Mouse (Mus musculus) urinary bladder, adult 18-20 months (tissue): ENCODE results near the gene Eln.
A peak's percentile ranks its signal among the peaks of the same experiment; 100 is the strongest.

Experiments
- DNase-seq, 2 experiments: peaks; one replicate each; pipeline ENCODE4 v3.0.0; 2022; ENCODE audit warnings: low spot score in 2 of 2, mixed read lengths in 2 of 2

The Eln gene

DNA sequence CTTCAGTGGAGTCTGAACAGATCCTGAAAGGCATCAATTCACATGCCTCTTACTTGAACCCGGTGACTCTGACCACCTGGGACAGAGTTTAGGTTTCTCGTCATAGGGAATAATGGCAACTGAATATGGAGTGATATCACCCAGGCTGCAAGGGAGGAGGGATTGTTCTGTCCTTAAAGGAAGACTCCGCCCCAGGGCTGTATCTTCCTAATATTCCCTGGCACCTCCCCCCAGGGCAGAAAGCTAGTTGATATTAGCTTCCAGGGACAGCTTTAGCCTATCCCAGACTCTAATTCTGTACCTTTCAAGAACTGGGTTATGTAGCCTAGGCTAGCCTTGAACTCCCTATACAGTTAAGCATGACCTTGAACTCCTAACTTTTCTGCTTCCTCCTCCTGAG is 2.1 kb downstream of the Eln start:
- DNase-seq = no peak

DNA sequence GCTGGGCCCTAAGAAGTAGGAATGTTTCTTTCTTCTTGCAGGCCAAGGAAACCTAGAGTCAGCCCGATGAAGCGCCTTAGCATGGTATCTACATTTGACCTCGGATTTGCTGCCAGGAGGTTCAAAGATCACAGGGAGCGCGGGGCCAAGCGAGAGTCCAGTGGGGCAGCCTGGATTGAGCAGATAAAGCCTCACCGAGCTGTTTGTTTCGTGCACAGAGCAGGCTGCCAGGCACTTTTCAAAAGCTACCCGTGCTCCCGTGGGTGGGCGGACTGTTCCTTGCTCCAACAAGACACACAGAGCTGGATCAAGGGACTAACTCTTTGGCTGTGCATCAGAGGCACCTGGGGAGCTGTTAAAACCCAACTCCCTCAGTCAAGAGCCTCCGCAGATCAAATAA is 3.1 kb downstream of the Eln start:
- DNase-seq = no peak

DNA sequence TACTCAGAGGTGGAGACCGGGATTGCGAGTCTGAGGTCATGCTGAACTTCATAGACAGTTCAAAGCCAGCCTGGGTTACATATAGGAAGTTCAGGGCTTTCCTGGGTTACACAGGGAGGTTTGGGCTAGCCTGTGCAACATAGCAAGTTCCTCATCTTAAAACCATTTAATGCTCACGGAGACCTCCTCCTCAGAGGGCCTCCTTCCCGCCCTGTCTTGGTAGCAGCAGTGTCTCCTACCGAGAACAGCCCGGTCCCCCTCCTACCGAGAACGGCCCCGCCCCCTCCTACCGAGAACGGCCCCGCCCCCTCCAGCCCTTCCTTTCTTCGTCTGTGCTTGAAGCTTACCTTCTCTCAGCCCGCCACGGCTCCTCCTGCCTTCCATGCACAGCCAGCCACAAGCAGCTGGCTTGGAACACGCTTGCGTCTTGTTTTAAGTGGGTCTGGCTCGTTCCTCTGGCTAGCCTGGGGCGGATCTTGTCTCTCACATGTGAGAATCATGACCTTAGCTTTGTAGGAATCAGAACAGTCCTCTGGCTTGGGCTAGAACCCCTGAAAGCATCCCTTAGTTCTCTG is 4.8 kb downstream of the Eln start:
- no peak for DNase-seq

DNA sequence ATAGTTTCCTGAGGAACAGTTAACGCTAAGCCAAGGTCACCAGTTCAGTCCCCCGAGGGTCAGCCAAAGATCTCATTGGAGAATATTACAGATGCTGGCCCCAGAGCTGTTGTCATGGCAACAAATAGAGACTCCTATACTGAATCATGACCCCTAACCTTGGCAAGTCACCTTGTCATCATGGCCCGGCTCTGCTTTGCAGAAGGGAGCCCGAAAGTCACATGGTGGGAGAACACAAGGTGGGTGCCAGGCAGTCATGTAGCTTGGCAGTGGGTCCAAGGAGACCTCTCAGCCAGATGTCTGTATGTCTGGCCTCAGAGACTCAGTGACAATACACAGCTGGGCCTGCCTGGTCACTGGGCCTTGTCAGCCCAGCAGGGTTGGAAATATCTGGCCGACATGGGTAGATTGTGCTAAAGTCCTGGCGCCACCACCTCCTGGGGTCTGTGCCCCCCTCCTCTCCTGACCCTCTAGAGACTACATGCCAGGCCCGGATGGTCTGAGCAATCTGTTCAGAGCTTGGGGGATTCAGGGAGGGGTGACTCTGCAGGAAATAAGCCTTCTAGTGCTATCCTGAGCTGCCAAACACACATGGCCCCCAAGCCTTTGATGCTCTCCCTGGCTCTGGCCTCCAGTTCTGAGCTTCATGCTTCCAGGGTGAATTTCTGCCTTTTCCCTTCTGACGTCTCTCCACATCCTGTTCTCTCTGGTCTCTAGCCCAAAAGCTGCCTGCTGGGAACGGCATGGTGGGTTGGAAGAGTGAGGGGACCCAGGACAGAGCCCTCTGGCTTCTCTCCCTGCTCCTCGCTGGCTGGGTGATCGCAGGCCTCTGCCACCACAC is 6.4 kb downstream of the Eln start:
- DNase-seq = peak in 1 of 2 experiments; percentile 47

DNA sequence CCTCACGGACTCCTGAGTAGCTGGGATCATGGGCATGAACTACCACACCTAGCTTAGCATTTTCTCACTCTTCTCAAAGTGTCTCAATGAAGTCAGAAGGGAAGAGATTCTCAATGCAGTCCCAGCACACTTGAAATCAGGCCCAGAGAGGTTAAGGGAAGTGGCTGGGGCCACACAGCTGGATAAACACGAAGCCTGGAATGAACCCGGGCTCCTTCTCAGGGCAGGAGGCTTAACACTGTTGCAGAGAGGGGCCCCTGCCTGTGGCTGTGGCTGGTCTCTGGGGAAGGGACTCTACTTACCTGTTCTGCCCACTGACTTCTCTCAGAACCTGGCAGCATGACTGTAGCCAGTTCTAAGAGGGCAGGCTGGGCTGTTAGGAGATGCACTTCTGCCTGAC is 7.2 kb downstream of the Eln start:
- no peak for DNase-seq

DNA sequence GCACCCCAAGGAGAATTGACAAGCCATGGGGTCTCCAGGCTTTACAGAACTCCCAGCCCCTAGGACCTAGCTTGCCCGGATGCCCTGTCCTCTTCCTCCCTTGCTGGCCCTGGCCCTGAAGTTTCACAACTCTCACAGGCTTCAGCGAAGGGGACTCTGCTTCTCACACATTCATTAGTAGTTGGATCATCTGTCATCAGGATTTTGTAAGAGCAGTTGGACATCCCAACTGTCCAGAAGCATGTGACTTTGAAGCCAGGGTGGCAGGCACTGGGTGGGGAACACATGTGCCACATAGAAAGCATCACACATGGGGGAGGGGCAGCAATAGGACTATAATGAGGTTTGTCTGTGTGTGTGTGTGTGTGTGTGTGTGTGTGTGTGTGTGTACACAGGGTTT is 12.2 kb downstream of the Eln start:
- no peak for DNase-seq

DNA sequence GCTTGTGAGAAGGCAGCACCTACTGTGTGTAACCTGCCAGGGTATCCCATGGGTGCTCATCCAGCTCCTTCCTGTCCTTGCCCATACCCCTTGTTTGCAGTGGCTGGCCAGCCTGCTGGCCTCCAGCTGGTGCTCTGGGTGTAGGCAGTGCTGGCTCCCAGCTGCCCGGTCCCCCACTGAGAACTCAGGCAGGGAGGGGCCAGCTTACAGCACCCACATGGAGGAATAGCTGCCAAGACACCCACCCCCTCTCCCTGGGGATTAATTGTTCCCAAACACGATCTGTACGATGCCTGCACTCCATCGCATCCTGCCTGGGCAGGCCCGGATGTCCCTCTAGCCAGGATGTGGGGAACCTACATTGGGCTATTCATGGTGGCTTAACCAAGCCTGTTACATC is 13.1 kb downstream of the Eln start:
- no peak for DNase-seq

DNA sequence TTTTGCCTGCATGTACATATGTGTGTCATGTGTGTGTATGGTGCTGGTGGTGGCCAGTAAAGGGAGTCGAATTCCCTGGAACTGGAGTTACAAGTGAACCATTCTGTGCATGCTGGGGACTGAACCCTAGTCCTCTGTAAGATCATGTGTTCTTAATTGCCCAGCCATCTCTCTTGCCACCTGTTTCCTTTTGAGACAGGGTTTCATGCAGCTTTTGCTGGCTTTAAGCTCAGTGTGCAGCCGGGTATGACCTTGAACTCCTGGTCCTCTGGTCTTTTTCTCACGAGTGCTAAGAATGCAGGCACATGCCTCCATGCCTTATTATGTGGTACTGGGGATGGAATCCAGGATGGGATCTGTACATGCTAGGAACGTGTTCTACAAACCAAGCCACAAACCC is 13.9 kb downstream of the Eln start:
- DNase-seq = no peak

DNA sequence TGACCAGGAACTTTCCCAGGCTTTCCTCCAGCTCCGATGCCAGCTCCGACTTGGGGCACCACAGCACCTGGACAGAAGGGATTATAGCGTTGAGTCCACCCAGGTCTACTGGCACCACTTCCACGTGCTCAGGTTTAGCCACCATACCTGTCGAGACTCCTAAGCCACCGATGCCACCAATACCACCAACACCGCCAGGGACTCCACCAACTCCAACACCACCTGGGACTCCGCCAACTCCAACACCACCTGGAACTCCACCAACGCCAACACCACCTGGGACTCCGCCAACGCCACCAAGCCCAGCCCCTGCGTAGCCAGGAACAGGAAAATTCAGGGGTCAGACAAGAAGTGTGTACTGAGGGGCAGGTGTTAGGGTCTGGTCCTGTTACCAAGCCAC is 18.0 kb downstream of the Eln start:
- no peak for DNase-seq

DNA sequence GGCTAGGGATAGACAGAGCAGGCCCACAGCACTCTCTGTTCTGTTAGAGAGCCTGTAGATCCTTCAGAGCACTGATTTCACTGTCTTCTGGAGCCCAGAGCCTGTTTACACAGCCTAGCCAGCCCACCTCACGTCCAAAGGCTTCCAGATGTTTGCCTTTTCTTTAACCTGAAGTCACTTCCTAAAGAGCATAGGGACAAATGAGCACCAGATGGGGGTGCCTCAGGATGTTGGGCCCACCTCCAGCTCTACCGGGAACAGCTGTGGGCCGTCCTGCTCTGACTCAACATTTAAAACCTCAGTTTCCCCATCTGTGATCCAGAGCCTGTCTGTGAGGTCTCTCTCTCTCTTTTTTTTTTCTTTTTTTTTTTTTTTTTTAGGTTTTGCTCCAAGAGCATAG is 18.6 kb downstream of the Eln start:
- no peak for DNase-seq

DNA sequence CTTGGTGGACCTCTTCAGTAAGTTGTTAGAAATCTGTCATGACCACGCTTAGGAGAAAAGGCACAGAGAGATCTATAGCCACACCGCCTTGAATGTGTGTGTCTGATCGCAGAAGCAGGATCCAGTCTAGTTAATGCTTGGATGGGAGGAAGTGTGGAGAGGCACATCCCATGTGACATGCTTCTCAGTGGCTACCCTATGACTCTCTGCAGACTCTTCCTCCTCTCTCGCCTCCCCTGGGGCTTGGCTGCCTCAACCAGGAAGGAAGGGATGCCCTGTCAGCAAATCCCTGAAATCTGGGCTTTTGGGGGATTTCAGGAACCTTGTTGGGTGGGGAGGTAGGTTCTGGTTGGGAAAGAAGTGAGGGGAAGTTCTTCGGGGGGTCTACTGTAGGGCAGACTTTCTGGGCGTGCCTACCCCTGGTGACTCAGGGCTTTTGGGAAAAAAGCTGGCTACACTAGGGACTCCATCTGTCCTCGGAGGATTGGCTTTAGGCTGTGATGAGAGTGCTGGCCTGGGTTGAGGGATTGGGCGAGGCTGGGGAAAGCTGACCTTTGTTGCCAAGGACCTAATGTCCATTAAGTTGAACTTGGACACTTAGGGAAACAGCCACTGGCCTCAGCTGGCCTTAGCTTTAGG is 20.0 kb downstream of the Eln start:
- DNase-seq = no peak

DNA sequence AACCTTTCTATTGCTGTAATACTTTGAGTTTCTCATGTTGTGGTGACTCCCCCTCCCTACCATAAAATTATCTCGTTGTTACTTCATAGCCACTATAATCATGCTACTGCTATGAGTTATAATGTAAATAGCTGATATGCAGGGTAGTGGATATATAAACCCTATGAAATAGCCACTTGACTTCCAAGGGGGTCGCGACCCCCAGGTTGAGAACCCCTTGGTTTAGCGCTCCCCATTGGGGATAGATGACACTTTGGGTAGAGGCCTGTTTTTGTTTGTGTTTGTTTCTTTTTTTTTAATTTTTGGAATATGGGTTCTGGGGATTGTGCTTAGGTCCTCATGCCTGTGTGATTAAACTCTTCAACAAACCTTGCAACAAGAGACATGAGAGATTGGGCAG is 21.8 kb downstream of the Eln start:
- no peak for DNase-seq

DNA sequence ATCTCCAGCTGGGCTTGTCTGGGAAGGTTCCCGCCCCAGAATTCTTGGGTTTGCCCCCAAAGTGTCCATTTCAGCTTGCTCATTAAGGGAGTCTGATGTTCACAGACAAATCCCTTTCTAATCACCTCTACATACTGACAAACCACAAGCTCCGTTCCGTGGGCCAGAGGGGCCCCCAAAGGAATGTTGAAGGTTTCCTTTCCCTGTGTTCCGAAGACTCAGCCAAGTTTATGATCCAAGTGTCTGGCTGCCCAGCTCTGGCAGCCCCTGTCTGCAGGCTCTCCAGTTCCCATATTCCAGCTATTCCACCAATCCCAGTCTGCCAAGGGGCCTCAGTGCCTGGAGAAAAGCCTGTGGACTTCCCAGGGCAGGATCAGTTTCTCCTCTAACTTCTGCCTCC is 27.1 kb downstream of the Eln start:
- no peak for DNase-seq

DNA sequence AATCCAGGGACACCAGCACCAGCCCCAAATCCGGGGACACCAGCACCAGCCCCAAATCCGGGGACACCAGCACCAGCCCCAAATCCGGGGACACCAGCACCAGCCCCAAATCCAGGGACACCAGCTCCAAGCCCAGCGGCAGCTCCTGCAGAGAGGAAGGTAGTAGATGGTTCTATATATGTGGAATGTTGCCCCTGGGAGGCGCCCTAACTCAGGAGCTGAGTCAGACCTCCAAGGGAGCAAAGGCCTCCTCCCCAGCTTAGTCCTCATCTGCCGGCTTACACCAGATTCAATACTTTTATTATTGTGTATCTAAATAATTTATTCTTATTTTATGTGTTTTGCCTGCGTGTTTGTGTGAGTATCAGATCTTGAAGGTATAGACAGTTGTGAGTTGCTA is 36.0 kb downstream of the Eln start:
- no peak for DNase-seq

DNA sequence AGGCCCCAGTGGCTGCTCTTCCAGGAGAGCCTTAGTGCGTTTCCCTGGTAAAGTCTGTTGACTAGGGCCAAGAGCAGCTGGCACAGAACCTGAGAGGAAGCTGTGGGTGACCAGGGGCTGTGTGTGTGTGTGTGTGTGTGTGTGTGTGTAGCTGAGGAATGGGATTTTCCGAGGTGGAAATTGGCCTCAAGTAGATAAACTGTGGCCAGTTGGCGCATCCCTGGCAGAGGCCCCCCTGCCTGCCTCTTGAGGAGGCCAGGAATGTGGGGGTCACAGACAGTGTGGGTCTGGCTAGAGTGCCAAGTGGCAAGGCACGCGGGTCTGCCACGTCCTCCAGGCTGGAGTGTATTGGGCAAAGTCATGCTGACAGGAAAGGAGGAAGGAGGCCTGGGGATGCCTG is 37.8 kb downstream of the Eln start:
- DNase-seq = no peak

DNA sequence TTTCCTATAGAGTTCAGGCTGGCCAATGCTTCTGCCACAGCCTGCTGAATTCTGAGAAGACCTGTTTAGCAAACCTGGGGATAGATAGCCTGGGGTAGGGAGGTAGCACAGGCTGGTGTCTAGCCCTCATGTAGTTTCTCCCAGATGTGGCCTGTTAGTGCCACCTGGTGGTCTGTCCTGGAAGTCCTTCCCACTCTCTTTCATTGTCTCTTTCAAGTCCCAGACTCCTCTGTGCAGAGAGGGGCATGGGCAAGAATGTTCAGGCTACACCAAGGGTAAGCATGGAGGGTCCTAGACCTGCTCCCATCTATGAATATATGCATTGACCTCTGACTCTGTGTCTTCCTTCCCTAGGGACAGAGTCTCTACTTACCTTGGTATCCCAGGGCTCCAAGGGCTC is 43.0 kb downstream of the Eln start:
- DNase-seq = peak; percentile 51 to 69

DNA sequence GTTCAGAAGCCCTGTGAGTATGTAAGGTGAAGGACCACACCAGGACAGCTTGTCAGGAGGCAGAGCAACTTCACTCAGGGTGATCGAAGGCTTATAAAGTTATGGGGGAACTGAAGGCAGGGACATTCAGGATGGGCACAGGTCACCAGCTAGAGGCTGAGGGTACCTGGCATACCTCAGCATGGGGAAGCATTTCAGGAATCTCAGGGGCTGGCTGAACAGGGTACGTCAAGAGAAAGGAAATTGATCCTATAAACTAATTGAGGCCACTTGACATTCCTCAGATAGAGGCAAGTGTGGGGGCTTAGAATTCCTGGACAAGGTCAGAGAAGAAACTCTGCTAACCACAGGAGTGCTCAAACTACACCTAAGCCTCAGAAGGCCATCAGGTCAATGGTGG is 51.6 kb downstream of the Eln start:
- no peak for DNase-seq

DNA sequence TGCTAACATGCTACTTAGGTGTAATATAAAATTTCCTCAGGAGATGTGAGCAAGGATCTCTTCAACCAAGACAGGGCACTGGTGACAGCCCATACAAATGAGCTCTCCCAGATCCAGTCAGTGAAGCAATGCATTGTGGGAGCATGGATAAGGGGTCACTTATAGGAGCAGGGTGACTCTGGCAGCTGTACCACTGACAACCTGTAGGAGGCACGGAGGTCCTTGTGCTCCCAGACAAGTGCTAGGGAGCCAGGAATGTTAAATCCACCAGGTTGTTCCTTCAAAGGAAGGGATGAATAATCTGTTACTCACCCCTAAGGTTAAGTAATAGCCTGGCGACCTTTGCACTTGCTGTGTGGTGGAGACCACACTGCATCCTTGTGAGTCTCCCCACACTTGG is 52.0 kb downstream of the Eln start:
- no peak for DNase-seq

DNA sequence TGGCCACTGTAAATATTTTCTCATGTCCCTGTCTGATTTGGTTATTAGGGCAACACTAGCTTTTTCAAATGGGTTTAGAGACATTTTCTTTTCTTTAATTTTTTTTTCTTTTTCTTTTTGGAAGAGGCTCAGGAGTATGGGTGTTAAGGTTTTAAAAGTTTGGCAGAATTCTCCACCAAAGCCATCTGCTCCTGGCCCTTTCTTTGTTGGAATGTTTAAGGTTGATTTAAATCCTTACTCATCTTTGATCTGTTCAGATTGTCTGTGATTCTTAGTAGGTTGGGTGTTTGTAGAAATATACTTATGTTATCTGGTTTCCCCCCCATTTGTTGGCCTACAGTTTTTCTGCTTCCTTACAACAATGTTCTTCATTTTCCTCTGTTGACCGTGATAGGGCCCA is 54.4 kb downstream of the Eln start:
- no peak for DNase-seq

DNA sequence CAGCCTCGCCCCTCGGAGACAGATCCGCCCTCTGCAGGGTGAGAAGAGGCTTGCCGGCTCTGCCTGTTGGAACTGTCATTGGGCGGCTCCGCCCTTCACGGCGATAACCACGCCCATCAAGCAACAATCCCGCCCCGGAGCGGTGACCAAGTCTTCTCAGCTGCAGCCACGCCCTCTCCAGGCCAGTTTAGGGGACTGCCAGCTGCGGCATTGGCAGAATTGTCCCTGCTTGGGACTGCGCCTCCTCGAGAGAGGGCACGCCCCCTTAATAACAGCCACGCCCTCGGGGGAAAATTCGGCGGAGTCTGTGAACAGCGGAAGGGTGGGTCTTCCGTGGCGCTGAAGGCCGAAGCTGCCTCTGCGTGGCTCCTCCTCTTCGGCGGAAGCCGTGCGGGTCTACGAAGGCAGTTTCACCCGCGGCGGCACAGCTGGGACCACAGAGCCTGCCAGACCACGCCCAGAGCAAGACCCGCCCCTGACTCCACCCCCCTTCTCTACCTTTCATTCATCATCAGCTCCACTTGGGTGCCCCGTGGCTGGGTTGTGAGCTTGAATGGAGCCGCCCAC is 58.3 kb downstream of the Eln start:
- DNase-seq = peak; percentile 99

DNA sequence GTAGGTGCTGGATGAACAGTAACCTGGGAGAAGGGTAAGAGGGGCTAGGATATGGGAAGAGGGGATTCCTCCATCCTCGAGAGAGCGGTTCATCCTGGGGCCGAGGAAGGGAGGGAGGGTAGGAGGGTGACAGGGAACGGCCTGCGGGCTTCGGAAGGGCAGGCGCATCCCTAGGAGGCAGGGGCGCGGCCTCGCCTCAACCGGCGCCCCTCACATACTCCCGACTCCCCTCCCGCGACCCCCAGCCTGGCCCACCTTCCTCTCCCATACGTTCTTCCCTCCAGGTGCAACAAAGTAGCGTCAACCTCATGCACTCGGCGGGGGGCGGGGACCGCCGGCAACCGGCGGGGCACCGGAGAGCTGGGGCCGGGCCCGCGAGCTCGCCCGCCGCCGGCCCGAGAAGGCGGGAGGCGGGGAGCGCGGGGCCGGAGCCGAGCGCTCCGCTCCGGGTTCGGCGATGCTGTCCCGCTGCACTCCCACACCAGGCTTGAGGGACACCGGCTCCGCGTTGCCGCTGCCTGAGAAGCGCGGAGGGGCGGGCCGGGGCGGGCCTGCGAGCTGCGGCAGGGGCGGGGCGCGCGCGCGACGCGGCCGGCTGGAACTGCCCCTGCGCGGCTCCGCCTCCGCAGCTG is 58.9 kb downstream of the Eln start, which contains the start of gene Limk1:
Limk1 (minus strand) TSS at position 513 of the 632 bp plus-strand sequence.
- DNase-seq = no peak

DNA sequence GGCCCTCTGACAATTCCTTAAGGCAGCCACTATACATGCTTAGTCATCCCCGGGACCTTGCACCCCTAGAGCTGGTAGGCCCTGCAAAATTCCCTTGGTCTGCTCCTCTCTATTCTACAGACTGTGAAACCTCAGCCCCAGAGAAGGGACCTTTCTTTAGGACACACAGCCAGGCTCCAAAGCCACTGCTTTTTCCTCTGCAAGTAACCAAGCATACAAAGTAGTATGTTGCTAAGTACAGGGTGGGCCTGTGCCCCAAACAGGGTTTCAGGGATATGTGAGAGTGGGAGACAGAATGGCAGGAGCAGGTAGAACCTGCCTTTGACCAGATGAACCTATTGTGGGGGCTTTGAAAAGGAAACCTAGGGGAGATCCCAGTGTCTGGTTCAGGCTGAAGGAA is 59.9 kb downstream of the Eln start:
- DNase-seq = no peak
